Mouse (Mus musculus) midbrain, postnatal 0 days (tissue): ENCODE measurements around the gene Gm10553. TPM values are rescaled to one million over a fixed set of nuclear protein-coding genes. Genes with fewer than 3 reads are reported as not detected.
"Not testable (repeated sequence)": the region's sequence is repeated elsewhere in the genome, so short reads cannot be mapped to it uniquely, and the experiment has no call there.

ENCODE experiments used
- ATAC-seq: fragments of 200-750 bp; cut with Nextera tagmentation; 2 replicates; pipeline ENCODE4 v1.8.0; 2017; ENCODE audit warnings: moderate number of reproducible peaks, mild to moderate bottlenecking, moderate TSS enrichment, moderate library complexity; ENCODE audit not compliant: low FRiP score
- DNase-seq: peaks from one replicate; pipeline ENCODE4 v3.0.0-alpha.2; 2015; ENCODE audit warnings: low spot score
- H3K27ac ChIP-seq: fragments of 300-500 bp; sonication (generic); 2 replicates; pipeline ENCODE4 v1.5.1; 2014; ENCODE audit warnings: low read depth, mild to moderate bottlenecking, low read length, mixed read lengths
- H3K27me3 ChIP-seq: fragments of 300-500 bp; sonication (generic); 2 replicates; pipeline ENCODE4 v1.6.1; 2014; ENCODE audit warnings: low read length, control low read depth, mixed read lengths; ENCODE audit not compliant: insufficient read depth
- H3K36me3 ChIP-seq: fragments of 300-500 bp; sonication (generic); 2 replicates; pipeline ENCODE4 v1.6.1; 2014; ENCODE audit warnings: low read length, control low read depth, mixed read lengths; ENCODE audit not compliant: insufficient read depth
- H3K4me1 ChIP-seq: fragments of 300-500 bp; sonication (generic); 2 replicates; pipeline ENCODE4 v1.6.1; 2014; ENCODE audit warnings: mild to moderate bottlenecking, control low read depth, antibody characterized with exemption, low read length, mixed read lengths; ENCODE audit not compliant: insufficient read depth
- H3K4me2 ChIP-seq: fragments of 300-500 bp; sonication (generic); 2 replicates; pipeline ENCODE4 v1.6.1; 2014; ENCODE audit warnings: low read depth, mild to moderate bottlenecking, low read length, mixed read lengths; ENCODE audit not compliant: poor library complexity, severe bottlenecking
- H3K4me3 ChIP-seq: fragments of 300-500 bp; sonication (generic); 2 replicates; pipeline ENCODE4 v1.5.1; 2014; ENCODE audit warnings: low read depth, mild to moderate bottlenecking, low read length, moderate library complexity
- H3K9ac ChIP-seq: fragments of 300-500 bp; sonication (generic); replicated peaks from 2 replicates; pipeline ENCODE4 v1.6.1; 2014; ENCODE audit warnings: mild to moderate bottlenecking, low read length, moderate library complexity, mixed read lengths; ENCODE audit not compliant: poor library complexity, severe bottlenecking
- H3K9me3 ChIP-seq: fragments of 300-500 bp; sonication (generic); 2 replicates; pipeline ENCODE4 v1.6.1; 2016; ENCODE audit warnings: low read length, control low read depth
- WGBS: fragments of 180-500 bp; shearing (Covaris S2); extraction: QIAGEN DNeasy Blood & Tissue Kit; methylation state at CpG from one replicate; pipeline ENCODE4 v1.1.7; 2014; 5-methylcytosine and 5-hydroxymethylcytosine counted together
- polyA plus RNA-seq: library from polyadenylated mRNA; unstranded; fragments of >200 nt; fragmentation: Nextera tagmentation; extraction: Ambion mirVana; gene quantifications from 2 replicates; pipeline ENCODE4 v1.2.1, GENCODE M21; 2015
- total RNA-seq: library from RNA; depleted of rRNA; stranded (reverse); fragments of >200 nt; gene quantifications from 2 replicates; pipeline ENCODE4 v1.2.3, GENCODE M21; 2014

The Gm10553 gene
- total and polyA plus RNA-seq, 2 experiments from 2014 or later: not detected

DNA sequence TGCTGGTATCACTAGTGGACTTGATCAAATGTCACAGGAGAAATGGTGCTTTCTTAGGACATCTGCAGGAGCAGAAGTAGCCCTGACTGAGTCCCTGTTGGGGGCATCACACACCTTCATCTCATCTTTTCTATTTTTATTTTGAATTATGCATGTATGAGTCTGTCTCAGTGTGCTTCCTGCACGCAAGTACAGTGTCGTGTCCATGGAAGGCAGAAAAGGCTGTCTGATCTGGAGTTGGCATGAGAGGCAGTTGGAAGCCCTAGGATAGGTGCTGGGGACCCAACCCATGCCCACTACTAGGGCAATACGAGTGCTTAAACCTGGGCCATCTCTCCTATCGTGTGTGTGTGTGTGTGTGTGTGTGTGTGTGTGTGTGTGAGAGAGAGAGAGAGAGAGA, 5.4 kb downstream of the Gm10553 start:
- not testable (repeated sequence) for H3K36me3 ChIP-seq, H3K9me3 ChIP-seq, H3K4me1 ChIP-seq, H3K9ac ChIP-seq, ATAC-seq, H3K27ac ChIP-seq, H3K4me3 ChIP-seq, H3K27me3 ChIP-seq, H3K4me2 ChIP-seq, DNase-seq
- 77% methylated on average over 4 of the region's 4 CpGs for WGBS

- H3K27me3 ChIP-seq, H3K9ac ChIP-seq, DNase-seq, H3K4me3 ChIP-seq, H3K4me1 ChIP-seq, H3K4me2 ChIP-seq, H3K27ac ChIP-seq, H3K36me3 ChIP-seq, ATAC-seq, H3K9me3 ChIP-seq: not testable (repeated sequence)
- 70% methylated on average over 5 of the region's 6 CpGs for WGBS
Observed at GRCm38 (mm10) chr1:85106013-85106412, 6.0 kb downstream of the Gm10553 start.

DNA sequence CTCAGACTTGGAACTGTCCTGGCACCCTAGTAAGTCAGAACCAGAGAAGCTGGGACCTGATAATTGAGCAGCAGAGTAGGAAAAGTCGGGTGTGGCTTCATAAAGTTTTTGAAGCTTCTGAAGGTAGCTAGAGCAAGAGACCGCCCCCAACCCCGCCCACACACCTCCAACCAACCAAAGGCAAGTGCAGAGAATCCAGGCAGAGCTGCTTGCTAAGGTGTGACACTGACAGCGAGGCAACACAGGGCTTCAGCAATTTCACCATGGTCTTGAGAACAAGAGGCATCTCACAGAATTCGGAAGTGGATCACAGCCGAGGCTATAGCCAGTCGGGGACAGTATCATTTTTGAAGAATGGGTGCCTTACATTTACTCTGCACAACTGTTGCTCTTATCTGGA, 9.8 kb downstream of the Gm10553 start, which contains the start of gene A530032D15Rik:
TSS of gene A530032D15Rik (minus strand) at position 101 of the 400 bp plus-strand sequence.
- not testable (repeated sequence) for H3K9ac ChIP-seq, H3K36me3 ChIP-seq, H3K27ac ChIP-seq, H3K27me3 ChIP-seq, H3K4me3 ChIP-seq, DNase-seq, H3K4me2 ChIP-seq, H3K4me1 ChIP-seq, ATAC-seq, H3K9me3 ChIP-seq
- WGBS: no CpG with 5 or more reads among the region's 7 CpGs

GRCm38 (mm10) chr1:85110876-85111275, 10.9 kb downstream of the Gm10553 start:
- not testable (repeated sequence) for H3K4me1 ChIP-seq, ATAC-seq, H3K9me3 ChIP-seq, H3K4me2 ChIP-seq, H3K4me3 ChIP-seq, H3K27me3 ChIP-seq, DNase-seq, H3K9ac ChIP-seq, H3K27ac ChIP-seq, H3K36me3 ChIP-seq
- 72% methylated on average over 2 of the region's 3 CpGs for WGBS

GRCm38 (mm10) chr1:85111572-85111971, 11.6 kb downstream of the Gm10553 start:
- not testable (repeated sequence) for H3K4me2 ChIP-seq, H3K9ac ChIP-seq, H3K9me3 ChIP-seq, H3K4me3 ChIP-seq, H3K4me1 ChIP-seq, H3K36me3 ChIP-seq, DNase-seq, ATAC-seq, H3K27ac ChIP-seq, H3K27me3 ChIP-seq
- 65% methylated on average over 7 of the region's 10 CpGs for WGBS

GRCm38 (mm10) chr1:85112266-85112665, 12.3 kb downstream of the Gm10553 start:
- WGBS: 88% methylated on average over 7 of the region's 7 CpGs
- not testable (repeated sequence) for H3K4me2 ChIP-seq

GRCm38 (mm10) chr1:85112889-85113288, 12.9 kb downstream of the Gm10553 start:
- H3K27ac ChIP-seq, ATAC-seq, H3K4me3 ChIP-seq, H3K36me3 ChIP-seq, H3K9ac ChIP-seq, H3K9me3 ChIP-seq, DNase-seq, H3K4me1 ChIP-seq, H3K4me2 ChIP-seq, H3K27me3 ChIP-seq: not testable (repeated sequence)
- WGBS: 70% methylated on average over 2 of the region's 5 CpGs

More at GRCm38 (mm10) chr1:85112266-85112665, 12.3 kb downstream of the Gm10553 start:
- H3K4me3 ChIP-seq, H3K9me3 ChIP-seq, H3K36me3 ChIP-seq, H3K9ac ChIP-seq, H3K27me3 ChIP-seq, H3K4me1 ChIP-seq, H3K27ac ChIP-seq: not testable (repeated sequence)
- ATAC-seq (peak; percentile 49), DNase-seq (peak; percentile 0)

DNA sequence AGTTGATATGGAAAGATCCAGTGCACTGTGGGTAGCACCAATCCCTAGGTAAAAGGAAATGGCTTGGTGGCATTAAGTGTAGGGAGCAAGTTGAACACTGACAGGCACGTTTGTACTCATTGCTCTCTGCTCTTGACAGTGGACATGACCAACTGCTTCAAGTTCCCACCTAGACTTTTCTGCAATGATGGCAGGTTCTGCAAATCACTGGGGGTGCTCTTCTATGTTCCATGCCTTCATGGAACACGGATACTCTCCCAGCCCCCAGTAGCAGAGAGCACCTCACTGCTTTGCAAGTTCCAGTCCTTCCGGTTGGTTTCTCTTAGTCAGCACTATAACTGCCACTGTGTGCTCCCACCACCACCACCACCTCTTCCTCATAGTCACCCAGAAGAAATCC, 14.1 kb downstream of the Gm10553 start:
- H3K4me3 ChIP-seq, H3K9ac ChIP-seq, H3K4me2 ChIP-seq, H3K9me3 ChIP-seq, DNase-seq, H3K36me3 ChIP-seq, H3K27me3 ChIP-seq, H3K27ac ChIP-seq, H3K4me1 ChIP-seq: not testable (repeated sequence)
- ATAC-seq: peak; percentile 70; the same call in 1 of the 2 replicates
- WGBS: 80% methylated on average over 3 of the region's 3 CpGs
